In the genomic region with DNA sequence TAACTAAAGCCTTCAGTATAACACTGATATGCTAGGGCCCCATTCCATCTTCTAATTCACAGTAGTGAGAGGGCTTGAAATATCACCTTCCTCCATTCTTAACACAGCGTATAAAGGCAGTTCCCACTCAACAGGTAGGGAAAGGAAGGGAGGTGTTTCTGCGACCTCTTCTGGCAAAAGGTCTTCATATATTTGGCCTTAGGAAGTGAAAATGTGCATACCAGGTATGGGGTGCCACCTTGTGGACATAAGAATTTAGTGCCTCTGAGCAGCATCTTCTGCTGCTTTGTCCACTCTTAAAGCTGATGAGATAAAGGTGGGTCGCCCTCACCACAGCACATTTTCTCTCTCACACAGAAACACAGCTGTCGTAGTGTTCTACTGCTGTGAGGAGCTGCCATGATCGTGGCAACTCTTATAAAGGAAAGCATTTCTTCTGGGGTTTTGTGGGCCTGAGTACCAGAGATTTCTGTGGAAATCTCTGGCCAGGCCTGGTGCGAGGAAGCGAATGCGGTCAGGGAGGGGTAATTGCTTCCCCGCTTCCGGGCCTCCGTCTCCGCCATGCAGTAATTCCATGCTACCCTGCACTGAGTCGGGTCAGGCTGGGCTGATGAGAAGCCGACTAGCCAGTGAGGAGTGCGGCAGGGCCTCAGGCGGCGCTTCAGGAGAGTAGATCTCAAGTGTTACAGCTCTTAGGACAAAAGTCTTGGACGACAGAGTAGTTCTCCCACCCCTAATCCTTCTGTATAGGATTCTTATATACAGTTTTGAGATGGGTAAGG, we compare ENCODE assay signal across 8 mouse cellular contexts.
DNase-seq lines count a peak whose midpoint lies in the region; ATAC-seq and TF ChIP-seq lines count a peak whose summit lies in the region.

No protein-coding gene starts in this region.

- peak; percentile 61 for TF ChIP-seq CTCF in G1E (IDR thresholded peaks at IDR 0.05; ENCODE audit: low read depth, low read length)
- peak; percentile 98 for TF ChIP-seq CTCF in lung, embryonic 14.5 days (IDR thresholded peaks at IDR 0.05; ENCODE audit: low read depth)

- H3K4me1 ChIP-seq in G1E (ENCODE audit: insufficient read depth, low read depth, low read length), result no peaks in the 10 kb centered on the region
- H3K4me1 ChIP-seq in forebrain, embryonic 13.5 days, result peaks cover 3% of the 10 kb centered on the region; the same call in 1 of the 2 replicates
- no peaks in the 10 kb centered on the region for H3K4me1 ChIP-seq in lung, embryonic 14.5 days (ENCODE audit: insufficient read depth)

- H3K36me3 ChIP-seq in G1E (replicated peaks), result no peaks in the 10 kb centered on the region
- no peaks in the 10 kb centered on the region for H3K36me3 ChIP-seq in forebrain, embryonic 13.5 days (ENCODE audit: poor library complexity, severe bottlenecking)
- H3K36me3 ChIP-seq in lung, embryonic 14.5 days (ENCODE audit: insufficient read depth), result no peaks in the 10 kb centered on the region

- no peak overlapping the region for H3K9ac ChIP-seq in forebrain, embryonic 13.5 days
- H3K9ac ChIP-seq in lung, embryonic 14.5 days, result no peak overlapping the region

- H3K27me3 ChIP-seq in G1E (ENCODE audit: insufficient read depth, low read length), result peaks cover 4% of the 10 kb centered on the region; the same call in 1 of the 2 replicates
- H3K27me3 ChIP-seq in forebrain, embryonic 13.5 days, result no peaks in the 10 kb centered on the region
- no peaks in the 10 kb centered on the region for H3K27me3 ChIP-seq in lung, embryonic 14.5 days (ENCODE audit: insufficient read depth, low read length)

- no peak overlapping the region for H3K27ac ChIP-seq in forebrain, embryonic 13.5 days
- no peak overlapping the region for H3K27ac ChIP-seq in lung, embryonic 14.5 days (ENCODE audit: low read depth)

- WGBS in forebrain, embryonic 13.5 days, result 42% methylated on average over 18 of the region's 18 CpGs
- WGBS in lung, embryonic 14.5 days, result 32% methylated on average over 18 of the region's 18 CpGs

- ATAC-seq in G1E (ENCODE audit: extremely low read depth, insufficient number of reproducible peaks, low FRiP score, poor library complexity, severe bottlenecking), result peak; percentile 49; the same call in 1 of the 2 replicates
- ATAC-seq in forebrain, embryonic 13.5 days, result peak; percentile 76
- ATAC-seq in lung, embryonic 14.5 days (ENCODE audit: insufficient read depth), result peak; percentile 62

- no peak overlapping the region for H3K4me3 ChIP-seq in G1E (ENCODE audit: low read depth, low read length)
- no peak overlapping the region for H3K4me3 ChIP-seq in forebrain, embryonic 13.5 days
- H3K4me3 ChIP-seq in lung, embryonic 14.5 days (ENCODE audit: low read depth, low read length), result no peak overlapping the region

- no peak overlapping the region for H3K4me2 ChIP-seq in forebrain, embryonic 13.5 days
- H3K4me2 ChIP-seq in lung, embryonic 14.5 days, result no peak overlapping the region

- H3K9me3 ChIP-seq in G1E (replicated peaks), result no peaks in the 10 kb centered on the region
- H3K9me3 ChIP-seq in forebrain, embryonic 13.5 days (replicated peaks), result no peaks in the 10 kb centered on the region
- H3K9me3 ChIP-seq in lung, embryonic 14.5 days (ENCODE audit: low read depth, low read length), result no peaks in the 10 kb centered on the region

- peak; percentile 40 for DNase-seq in G1E (ENCODE audit: low spot score)
- peak; percentile 47 for DNase-seq in c-Kit-positive CD71-positive TER-119-negative erythroid progenitor cells, embryonic 14.5 days (ENCODE audit: low read depth)
- peak; percentile 75 for DNase-seq in heart, postnatal 4 days
- peak; percentile 54 to 90 for DNase-seq in layer of hippocampus, adult 18-20 months (ENCODE audit: low spot score in 2 of 2)
- DNase-seq in lung, embryonic 14.5 days, result peak; percentile 93
- peak; percentile 25 for DNase-seq in ovary, postnatal 36 days (ENCODE audit: low spot score)
- peak; percentile 50 to 78 for DNase-seq in thymus, postnatal 10 days (ENCODE audit: low spot score in 2 of 2)

Comparison
In these comparisons a context has a peak if more than half of its experiments do, and no peak if none do; other contexts are left out.
1. DNase-seq: peak in every context shown above with its lines; median percentile 93 in lung, embryonic 14.5 days; 75 in heart, postnatal 4 days; 72 in layer of hippocampus, adult 18-20 months; 64 in thymus, postnatal 10 days; 47 in c-Kit-positive CD71-positive TER-119-negative erythroid progenitor cells, embryonic 14.5 days; 40 in G1E; 25 in ovary, postnatal 36 days.